Mouse (Mus musculus) urinary bladder, postnatal 10 days (tissue): Measurements from ENCODE around the gene Defb46.

Source experiments
- DNase-seq: peaks from one replicate; pipeline ENCODE4 v3.0.0; 2022; ENCODE audit warnings: low spot score

Defb46 gene

GRCm38 (mm10) chr8:19239616-19240015, at the start of gene Defb46:
Gene Defb46 (plus strand): TSS chr8:19239916.
- DNase-seq: no peak

- DNase-seq: no peak
Measured at GRCm38 (mm10) chr8:19225161-19225560, 14.6 kb upstream of the Defb46 start, which contains the start of gene Defb6. Gene Defb6 (plus strand): TSS chr8:19225478.

DNA sequence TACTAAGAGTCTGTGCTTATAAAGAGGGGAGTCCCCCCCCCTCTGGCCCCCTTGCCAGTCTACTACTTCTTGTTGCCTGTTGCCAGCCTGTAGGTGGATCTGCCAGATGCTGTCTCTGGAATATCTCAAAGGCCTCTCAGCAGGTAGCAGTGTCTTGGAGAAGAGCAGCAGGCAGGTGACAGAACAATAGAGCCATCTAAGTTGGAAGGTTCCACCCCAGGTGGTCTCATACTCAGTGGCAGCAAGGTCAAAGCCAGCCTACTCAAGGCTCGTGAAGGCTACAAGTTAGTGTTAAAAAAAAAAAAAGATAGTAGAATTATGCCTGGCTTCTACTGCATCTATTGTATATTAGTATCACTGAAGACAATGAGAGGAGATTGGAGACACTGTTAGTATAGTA, 1.6 kb upstream of the Defb46 start:
- no peak for DNase-seq

- no peak for DNase-seq
Measured at GRCm38 (mm10) chr8:19247280-19247679, 7.6 kb downstream of the Defb46 start, which contains the start of gene Defb5. Gene Defb5 (plus strand): TSS chr8:19247580.

DNA sequence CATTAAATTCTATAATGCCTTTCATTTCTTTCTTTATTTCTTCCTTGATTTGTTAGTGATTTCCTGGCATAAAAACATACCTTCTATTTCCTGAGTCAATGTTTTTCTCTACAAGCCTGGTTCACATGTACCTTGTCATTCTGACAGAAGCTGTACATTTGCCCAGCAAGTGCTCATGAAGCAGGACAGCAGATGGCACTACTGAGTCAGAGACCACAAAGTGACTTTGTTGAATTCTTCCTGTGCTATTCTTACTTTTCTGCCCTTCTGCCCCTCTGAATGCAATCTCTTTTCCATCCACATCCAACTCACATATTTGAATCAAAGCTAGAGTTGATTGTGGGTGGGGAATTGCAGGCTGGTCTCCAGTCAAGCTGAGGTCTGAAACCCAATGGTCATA, 18.4 kb downstream of the Defb46 start:
- no peak for DNase-seq

GRCm38 (mm10) chr8:19259667-19260066, 20.0 kb downstream of the Defb46 start:
- no peak for DNase-seq
